Mouse (Mus musculus) retina, adult 2 months (tissue): ENCODE data around the gene Camta1.

ENCODE experiments used
- DNase-seq: peaks from one replicate; pipeline ENCODE4 v3.0.0-alpha.2; 2012; ENCODE audit warnings: low read depth, low spot score

Camta1 gene

GRCm38 (mm10) chr4:151328071-151328470 lies 533.6 kb downstream of the Camta1 start:
- no peak for DNase-seq

- DNase-seq, result no peak
These were observed 534.5 kb downstream of the Camta1 start for GRCm38 (mm10) chr4:151326971-151327686.

- DNase-seq, result no peak
These were observed 545.2 kb downstream of the Camta1 start for GRCm38 (mm10) chr4:151316428-151316827.

- no peak for DNase-seq
These were observed 546.0 kb downstream of the Camta1 start for GRCm38 (mm10) chr4:151315726-151316125.

- DNase-seq, result no peak
These were observed 550.9 kb downstream of the Camta1 start for GRCm38 (mm10) chr4:151310773-151311172.

- DNase-seq, result no peak
These were observed 551.5 kb downstream of the Camta1 start for GRCm38 (mm10) chr4:151310056-151310685.

GRCm38 (mm10) chr4:151306890-151307289 lies 554.8 kb downstream of the Camta1 start:
- DNase-seq, result no peak

GRCm38 (mm10) chr4:151306311-151306765 lies 555.3 kb downstream of the Camta1 start:
- DNase-seq, result no peak

- DNase-seq, result no peak
These were observed 555.9 kb downstream of the Camta1 start for GRCm38 (mm10) chr4:151305761-151306160.

- no peak for DNase-seq
These were observed 557.7 kb downstream of the Camta1 start for GRCm38 (mm10) chr4:151303931-151304330.

- no peak for DNase-seq
These were observed 558.2 kb downstream of the Camta1 start for GRCm38 (mm10) chr4:151303436-151303835.

GRCm38 (mm10) chr4:151302195-151303126 lies 559.2 kb downstream of the Camta1 start:
- DNase-seq, result no peak

GRCm38 (mm10) chr4:151301337-151301736 lies 560.3 kb downstream of the Camta1 start:
- DNase-seq, result no peak

- no peak for DNase-seq
These were observed 561.0 kb downstream of the Camta1 start for GRCm38 (mm10) chr4:151300706-151301105.

- no peak for DNase-seq
These were observed 566.0 kb downstream of the Camta1 start for GRCm38 (mm10) chr4:151295515-151296203.

GRCm38 (mm10) chr4:151288893-151289585 lies 572.6 kb downstream of the Camta1 start:
- no peak for DNase-seq

GRCm38 (mm10) chr4:151285905-151286445 lies 575.7 kb downstream of the Camta1 start:
- DNase-seq, result no peak

- DNase-seq, result no peak
These were observed 576.2 kb downstream of the Camta1 start for GRCm38 (mm10) chr4:151285432-151285831.

GRCm38 (mm10) chr4:151283092-151283741 lies 578.5 kb downstream of the Camta1 start:
- DNase-seq, result peak; percentile 54

GRCm38 (mm10) chr4:151282103-151282502 lies 579.6 kb downstream of the Camta1 start:
- DNase-seq, result peak; percentile 49
